Mouse (Mus musculus) intestine, embryonic 15.5 days (tissue): ENCODE results near the gene Ccnt1. TPM values are rescaled to one million over a fixed set of nuclear protein-coding genes. Genes with fewer than 3 reads are reported as not detected.

Experiments used
- ATAC-seq: fragments of 200-750 bp; cut with Nextera tagmentation; 2 replicates; pipeline ENCODE4 v1.8.0; 2017; ENCODE audit warnings: moderate TSS enrichment, moderate library complexity
- H3K27ac ChIP-seq: fragments of 300-500 bp; sonication (generic); 2 replicates; pipeline ENCODE4 v1.5.1; 2015; ENCODE audit warnings: mild to moderate bottlenecking, inconsistent platforms
- H3K27me3 ChIP-seq: fragments of 300-500 bp; sonication (generic); replicated peaks from 2 replicates; pipeline ENCODE4 v1.6.1; 2015; ENCODE audit warnings: inconsistent platforms
- H3K36me3 ChIP-seq: fragments of 300-500 bp; sonication (generic); 2 replicates; pipeline ENCODE4 v1.6.1; 2015; ENCODE audit warnings: inconsistent platforms
- H3K4me1 ChIP-seq: fragments of 300-500 bp; sonication (generic); replicated peaks from 2 replicates; pipeline ENCODE4 v1.6.1; 2015; ENCODE audit warnings: inconsistent platforms
- H3K4me2 ChIP-seq: fragments of 300-500 bp; sonication (generic); replicated peaks from 2 replicates; pipeline ENCODE4 v1.6.1; 2015; ENCODE audit warnings: mild to moderate bottlenecking, inconsistent platforms
- H3K4me3 ChIP-seq: fragments of 300-500 bp; sonication (generic); replicated peaks from 2 replicates; pipeline ENCODE4 v1.5.1; 2015; ENCODE audit warnings: inconsistent platforms
- H3K9ac ChIP-seq: fragments of 300-500 bp; sonication (generic); 2 replicates; pipeline ENCODE4 v1.6.1; 2015; ENCODE audit warnings: inconsistent platforms
- H3K9me3 ChIP-seq: fragments of 300-500 bp; sonication (generic); 2 replicates; pipeline ENCODE4 v1.6.1; 2016; ENCODE audit warnings: inconsistent platforms
- WGBS: fragments of 180-500 bp; shearing (Covaris S2); methylation state at CpG from one replicate; pipeline ENCODE4 v1.1.7; 2015; 5-methylcytosine and 5-hydroxymethylcytosine counted together
- polyA plus RNA-seq: library from polyadenylated mRNA; unstranded; fragments of >200 nt; fragmentation: Nextera tagmentation; extraction: Ambion mirVana; gene quantifications from 2 replicates; pipeline ENCODE4 v1.2.1, GENCODE M21; 2015

The Ccnt1 gene
- polyA plus RNA-seq, 1 experiment from 2014 or later: 44.9 TPM

GRCm38 (mm10) chr15:98512799-98513321 is 57.9 kb downstream of the Ccnt1 start:
- 40% methylated on average over 17 of the region's 17 CpGs for WGBS
- ATAC-seq: no peak
- no peak overlapping the region for H3K9ac ChIP-seq
- no peaks in the 10 kb centered on the region for H3K36me3 ChIP-seq
- H3K4me3 ChIP-seq: no peak overlapping the region
- H3K4me1 ChIP-seq: peaks cover 6% of the 10 kb centered on the region
- H3K27me3 ChIP-seq: no peaks in the 10 kb centered on the region
- H3K9me3 ChIP-seq: no peaks in the 10 kb centered on the region
- no peak overlapping the region for H3K27ac ChIP-seq
- H3K4me2 ChIP-seq: no peak overlapping the region

DNA sequence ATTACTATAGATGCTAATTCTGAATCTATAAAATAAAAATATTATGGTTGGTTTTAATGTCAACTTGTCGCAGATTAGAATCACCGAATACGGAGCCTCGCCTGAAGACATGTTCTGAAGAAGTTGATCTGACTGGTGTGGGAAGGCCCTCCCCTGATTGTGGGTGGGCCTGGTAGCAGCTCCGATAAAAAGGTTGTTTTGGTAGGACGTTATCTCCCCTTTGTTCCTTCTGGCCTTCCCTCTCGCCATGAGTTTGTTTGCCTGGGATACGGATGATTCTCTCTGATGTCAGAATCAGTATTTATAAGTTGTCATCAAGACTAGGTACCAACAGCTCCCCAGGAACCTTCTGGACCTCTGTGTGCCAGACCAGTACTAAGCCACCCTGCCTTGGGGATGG is 58.5 kb downstream of the Ccnt1 start:
- WGBS: 59% methylated on average over 8 of the region's 8 CpGs
- H3K36me3 ChIP-seq: no peaks in the 10 kb centered on the region
- H3K9ac ChIP-seq: no peak overlapping the region
- no peaks in the 10 kb centered on the region for H3K9me3 ChIP-seq
- no peak overlapping the region for H3K4me2 ChIP-seq
- H3K4me3 ChIP-seq: no peak overlapping the region
- no peaks in the 10 kb centered on the region for H3K27me3 ChIP-seq
- no peak overlapping the region for H3K27ac ChIP-seq
- peaks cover 6% of the 10 kb centered on the region for H3K4me1 ChIP-seq
- no peak for ATAC-seq

DNA sequence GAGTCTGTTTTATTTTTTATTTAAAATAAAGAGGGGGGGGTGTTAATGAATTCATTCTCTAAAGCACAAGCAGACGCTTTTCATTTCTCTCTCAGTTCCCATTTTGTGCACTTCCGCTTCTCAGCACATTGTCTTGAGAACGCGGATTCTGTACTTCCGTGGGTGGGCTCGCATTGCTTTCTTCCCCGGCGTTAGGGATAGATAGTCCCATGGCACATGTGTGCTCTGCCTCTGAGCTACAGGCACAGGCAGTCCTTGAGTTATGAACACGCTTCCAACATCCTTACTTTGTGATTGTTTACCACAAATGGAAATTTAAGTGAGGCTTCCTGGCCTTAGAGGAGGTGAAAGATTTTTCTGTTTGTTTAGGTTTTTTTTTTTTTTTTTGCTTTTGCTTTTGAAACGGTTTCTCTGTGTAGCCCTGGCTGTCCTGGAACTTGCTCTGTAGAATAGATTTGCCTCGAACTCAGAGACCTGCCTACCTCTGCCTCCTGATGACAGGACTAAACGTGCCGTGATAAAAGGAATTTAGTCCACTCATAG is 59.3 kb downstream of the Ccnt1 start:
- Histone ChIP-seq H3K4me3 (no peak overlapping the region), H3K27ac (no peak overlapping the region), H3K4me2 (peak overlapping the region; percentile 61; the same call in 1 of the 2 replicates), H3K9ac (no peak overlapping the region), H3K9me3 (no peaks in the 10 kb centered on the region), H3K36me3 (no peaks in the 10 kb centered on the region), H3K27me3 (no peaks in the 10 kb centered on the region), H3K4me1 (peaks cover 6% of the 10 kb centered on the region)
- 68% methylated on average over 13 of the region's 13 CpGs for WGBS
- ATAC-seq: no peak

DNA sequence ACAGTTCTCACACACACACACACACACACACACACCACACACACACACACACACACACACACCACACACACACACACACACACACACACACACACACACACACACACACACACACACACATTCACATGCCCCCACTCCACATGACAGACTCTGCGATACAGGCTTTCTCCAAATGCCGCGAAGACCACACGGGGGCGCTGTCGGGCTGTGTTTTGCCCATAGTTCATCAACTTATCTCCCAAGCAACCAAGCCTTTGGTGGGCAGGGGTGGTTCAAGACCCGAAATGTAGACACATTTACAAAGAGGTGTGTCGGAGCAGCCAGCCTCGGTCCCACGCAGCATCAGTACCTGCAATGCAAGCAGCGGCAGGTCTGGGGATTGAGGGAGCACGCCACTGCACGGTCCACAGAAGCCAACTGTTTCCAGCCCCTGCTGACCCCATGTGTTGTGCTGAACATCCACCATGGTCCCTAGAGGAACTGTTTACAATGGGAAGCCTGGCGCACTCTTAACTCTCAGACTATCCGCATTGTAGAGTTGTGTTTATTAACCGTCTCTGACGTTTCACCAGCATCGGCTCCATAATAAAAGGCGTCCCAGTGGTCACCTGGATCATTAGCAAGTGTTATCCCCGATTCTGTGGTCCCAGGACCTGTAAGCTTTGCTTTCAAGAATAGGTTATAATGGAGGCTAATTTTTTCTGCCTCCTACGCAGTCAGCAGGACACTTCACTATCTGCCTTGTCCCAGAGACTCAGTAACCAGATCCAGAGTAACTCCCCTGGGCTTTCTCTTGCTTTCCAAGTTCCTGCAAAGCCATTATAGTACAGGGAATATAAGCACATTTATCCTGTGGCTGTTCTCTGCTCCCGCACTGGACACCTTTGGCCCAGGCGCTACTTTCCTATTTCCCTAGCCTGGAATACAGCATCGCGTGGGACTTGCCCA is 60.0 kb downstream of the Ccnt1 start:
- ATAC-seq: peak; percentile 53; the same call in 1 of the 2 replicates
- 23% methylated on average over 25 of the region's 25 CpGs for WGBS

GRCm38 (mm10) chr15:98509387-98509786 is 61.3 kb downstream of the Ccnt1 start:
- ATAC-seq: no peak

More for the DNA sequence above, 60.0 kb downstream of the Ccnt1 start:
- peaks cover 6% of the 10 kb centered on the region for H3K4me1 ChIP-seq
- H3K4me2 ChIP-seq: peak overlapping the region; percentile 61
- H3K4me3 ChIP-seq: peak overlapping the region; percentile 16
- H3K9ac ChIP-seq: no peak overlapping the region
- no peaks in the 10 kb centered on the region for H3K27me3 ChIP-seq
- H3K27ac ChIP-seq: no peak overlapping the region
- H3K9me3 ChIP-seq: no peaks in the 10 kb centered on the region
- H3K36me3 ChIP-seq: no peaks in the 10 kb centered on the region

DNA sequence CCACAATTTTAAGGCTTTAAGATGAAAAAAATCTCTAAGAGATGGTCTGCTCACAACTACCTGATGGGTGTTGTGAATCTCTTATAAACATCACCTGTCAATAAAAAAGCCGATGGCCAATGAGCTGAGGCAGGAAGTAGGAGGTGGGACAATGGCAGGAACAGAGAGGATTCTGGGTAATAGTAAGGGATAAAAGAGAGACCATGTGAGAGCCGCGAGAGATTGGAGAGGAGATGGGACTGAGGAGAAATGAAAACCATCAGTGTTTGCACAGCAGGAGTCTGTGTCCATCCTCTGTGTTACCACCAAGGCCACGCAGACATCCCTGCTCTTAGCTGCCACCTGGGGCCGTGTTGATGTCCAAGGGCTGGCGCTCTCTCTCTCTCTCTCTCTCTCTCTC is 63.4 kb downstream of the Ccnt1 start:
- no peaks in the 10 kb centered on the region for H3K36me3 ChIP-seq
- H3K27me3 ChIP-seq: no peaks in the 10 kb centered on the region
- H3K9ac ChIP-seq: no peak overlapping the region
- no peak overlapping the region for H3K4me3 ChIP-seq
- ATAC-seq: no peak
- 92% methylated on average over 5 of the region's 6 CpGs for WGBS
- H3K4me2 ChIP-seq: no peak overlapping the region
- H3K27ac ChIP-seq: no peak overlapping the region
- H3K4me1 ChIP-seq: peaks cover 6% of the 10 kb centered on the region
- H3K9me3 ChIP-seq: no peaks in the 10 kb centered on the region

More at GRCm38 (mm10) chr15:98509387-98509786, 61.3 kb downstream of the Ccnt1 start:
- H3K4me1 ChIP-seq: peaks cover 6% of the 10 kb centered on the region
- H3K27ac ChIP-seq: no peak overlapping the region
- H3K36me3 ChIP-seq: no peaks in the 10 kb centered on the region
- H3K4me2 ChIP-seq: no peak overlapping the region
- WGBS: 56% methylated on average over 2 of the region's 2 CpGs
- H3K9me3 ChIP-seq: no peaks in the 10 kb centered on the region
- no peak overlapping the region for H3K9ac ChIP-seq
- no peak overlapping the region for H3K4me3 ChIP-seq
- no peaks in the 10 kb centered on the region for H3K27me3 ChIP-seq

GRCm38 (mm10) chr15:98506253-98506957 is 64.3 kb downstream of the Ccnt1 start:
- no peak overlapping the region for H3K4me3 ChIP-seq
- no peak for ATAC-seq
- no peaks in the 10 kb centered on the region for H3K36me3 ChIP-seq
- H3K9me3 ChIP-seq: no peaks in the 10 kb centered on the region
- no peak overlapping the region for H3K9ac ChIP-seq
- no peak overlapping the region for H3K27ac ChIP-seq
- 68% methylated on average over 9 of the region's 9 CpGs for WGBS
- no peaks in the 10 kb centered on the region for H3K27me3 ChIP-seq
- no peak overlapping the region for H3K4me2 ChIP-seq
- H3K4me1 ChIP-seq: peaks cover 6% of the 10 kb centered on the region

GRCm38 (mm10) chr15:98504514-98504913 is 66.2 kb downstream of the Ccnt1 start:
- no peaks in the 10 kb centered on the region for H3K9me3 ChIP-seq
- no peaks in the 10 kb centered on the region for H3K4me1 ChIP-seq
- no peaks in the 10 kb centered on the region for H3K27me3 ChIP-seq
- ATAC-seq: no peak
- no peak overlapping the region for H3K27ac ChIP-seq
- no peaks in the 10 kb centered on the region for H3K36me3 ChIP-seq
- WGBS: 16% methylated on average over 18 of the region's 18 CpGs
- no peak overlapping the region for H3K4me3 ChIP-seq
- H3K9ac ChIP-seq: no peak overlapping the region
- H3K4me2 ChIP-seq: no peak overlapping the region

DNA sequence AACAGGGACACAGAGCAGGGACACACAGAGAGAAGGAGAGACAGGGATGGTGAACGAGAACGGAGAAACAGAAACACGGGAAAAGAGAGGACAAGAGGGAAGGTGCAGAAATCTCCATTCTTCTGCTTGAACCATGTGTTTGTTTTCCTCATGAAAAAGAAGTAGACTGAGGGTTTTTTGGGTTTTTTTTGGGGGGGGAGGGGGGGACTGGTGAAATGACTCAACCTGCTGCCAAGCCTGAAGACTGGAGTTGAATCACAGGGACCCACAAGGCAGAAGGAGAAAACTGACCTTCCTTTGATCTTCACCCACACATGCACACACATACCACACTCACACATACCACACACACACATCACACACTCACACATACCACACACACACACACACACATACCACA is 67.4 kb downstream of the Ccnt1 start:
- WGBS: 75% methylated on average over 3 of the region's 3 CpGs
- Histone ChIP-seq H3K4me2 (no peak overlapping the region), H3K27me3 (no peaks in the 10 kb centered on the region), H3K9ac (no peak overlapping the region), H3K27ac (no peak overlapping the region), H3K4me3 (no peak overlapping the region), H3K36me3 (no peaks in the 10 kb centered on the region), H3K9me3 (no peaks in the 10 kb centered on the region), H3K4me1 (no peaks in the 10 kb centered on the region)
- no peak for ATAC-seq

DNA sequence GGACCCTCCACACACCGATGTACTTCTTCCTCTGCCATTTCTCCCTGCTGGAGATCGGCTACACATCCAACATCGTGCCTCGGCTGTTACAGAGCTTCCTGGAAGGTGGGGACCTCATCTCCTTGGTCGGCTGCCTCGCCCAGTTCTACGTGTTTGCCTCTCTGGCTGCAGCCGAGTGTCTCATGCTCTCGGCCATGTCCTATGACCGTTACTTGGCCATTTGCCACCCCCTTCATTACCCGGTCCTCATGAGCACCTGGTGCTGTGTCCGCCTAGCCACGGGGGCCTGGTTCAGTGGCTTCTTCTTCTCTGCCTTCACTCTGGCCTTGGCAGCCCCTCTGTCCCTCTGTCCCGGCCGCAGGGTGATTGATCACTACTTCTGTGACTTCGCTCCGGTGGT is 73.1 kb downstream of the Ccnt1 start:
- Histone ChIP-seq H3K9ac (no peak overlapping the region), H3K27me3 (no peaks in the 10 kb centered on the region), H3K36me3 (no peaks in the 10 kb centered on the region), H3K27ac (no peak overlapping the region), H3K4me2 (no peak overlapping the region), H3K4me3 (no peak overlapping the region), H3K4me1 (no peaks in the 10 kb centered on the region), H3K9me3 (no peaks in the 10 kb centered on the region)
- WGBS: 86% methylated on average over 17 of the region's 17 CpGs
- ATAC-seq: no peak

DNA sequence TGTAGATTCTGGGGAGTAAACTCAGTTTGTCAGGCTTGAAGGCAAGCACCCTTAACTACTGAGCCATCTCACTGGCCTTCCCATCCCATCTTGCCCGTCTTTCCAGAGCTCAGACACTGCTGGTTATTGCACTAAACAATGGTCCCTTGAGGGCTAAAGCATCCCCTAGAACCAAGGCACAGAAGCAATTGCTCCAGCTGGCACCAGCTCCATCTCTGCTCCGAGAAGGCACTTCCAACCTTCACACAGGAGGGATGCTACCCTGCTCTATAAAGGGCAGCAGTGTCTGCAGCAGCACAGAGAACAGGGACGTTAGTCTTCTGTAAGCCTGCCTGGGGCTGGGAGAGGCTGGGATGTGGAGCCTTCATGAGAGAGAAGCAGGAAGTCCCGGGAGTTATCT is 78.6 kb downstream of the Ccnt1 start, which contains the start of gene Olfr279:
TSS of gene Olfr279 (plus strand) at position 301 of the 400 bp plus-strand sequence.
- no peak within 1 kb of the TSS for H3K27ac ChIP-seq
- no peaks in the 10 kb centered on the region for H3K4me1 ChIP-seq
- H3K4me3 ChIP-seq: no peak within 1 kb of the TSS
- H3K9me3 ChIP-seq: no peaks in the 10 kb centered on the region
- no peak within 1 kb of the TSS for H3K4me2 ChIP-seq
- WGBS: 44% methylated on average over 4 of the region's 4 CpGs
- no peaks in the 10 kb centered on the region for H3K27me3 ChIP-seq
- no peaks in the 10 kb centered on the region for H3K36me3 ChIP-seq
- no peak for ATAC-seq
- no peak within 1 kb of the TSS for H3K9ac ChIP-seq

GRCm38 (mm10) chr15:98491332-98491731 is 79.4 kb downstream of the Ccnt1 start:
- H3K27me3 ChIP-seq: no peaks in the 10 kb centered on the region
- H3K9me3 ChIP-seq: no peaks in the 10 kb centered on the region
- ATAC-seq: no peak
- no peak overlapping the region for H3K4me2 ChIP-seq
- no peak overlapping the region for H3K9ac ChIP-seq
- H3K4me1 ChIP-seq: no peaks in the 10 kb centered on the region
- 50% methylated on average over 2 of the region's 2 CpGs for WGBS
- no peak overlapping the region for H3K4me3 ChIP-seq
- no peak overlapping the region for H3K27ac ChIP-seq
- no peaks in the 10 kb centered on the region for H3K36me3 ChIP-seq
